Mouse (Mus musculus): Measurements from ENCODE around the gene Twf2.
"Not testable (repeated sequence)": the region's sequence is repeated elsewhere in the genome, so short reads cannot be mapped to it uniquely, and the experiment has no call there.

Twf2 gene

GRCm38 (mm10) chr9:106202819-106203636, at the start of gene Twf2:
TSS of gene Twf2 (plus strand) at chr9:106203108.
- DNase-seq (ENCODE audit: extremely low spot score) = peak; percentile 92

- no peak for DNase-seq (ENCODE audit: extremely low spot score)
These were observed 48.8 kb upstream of the Twf2 start for GRCm38 (mm10) chr9:106154106-106154505.

- peak; percentile 72 for DNase-seq (ENCODE audit: extremely low spot score)
These were observed 46.5 kb upstream of the Twf2 start for GRCm38 (mm10) chr9:106156419-106156818.

- no peak for DNase-seq (ENCODE audit: extremely low spot score)
These were observed 45.8 kb upstream of the Twf2 start for GRCm38 (mm10) chr9:106156921-106157622.

GRCm38 (mm10) chr9:106157623-106157925, 45.3 kb upstream of the Twf2 start:
- DNase-seq (ENCODE audit: extremely low spot score) = no peak

GRCm38 (mm10) chr9:106158037-106158491, 44.8 kb upstream of the Twf2 start, which contains the start of gene Glyctk:
TSS of gene Glyctk (minus strand) at chr9:106158138.
- no peak for DNase-seq (ENCODE audit: extremely low spot score)

GRCm38 (mm10) chr9:106159237-106159636, 43.7 kb upstream of the Twf2 start:
- DNase-seq (ENCODE audit: extremely low spot score) = no peak

GRCm38 (mm10) chr9:106159784-106160301, 43.1 kb upstream of the Twf2 start:
- peak; percentile 91 for DNase-seq (ENCODE audit: extremely low spot score)

- DNase-seq (ENCODE audit: extremely low spot score) = no peak
These were observed 42.5 kb upstream of the Twf2 start for GRCm38 (mm10) chr9:106160426-106160825.

- no peak for DNase-seq (ENCODE audit: extremely low spot score)
These were observed 36.2 kb upstream of the Twf2 start for GRCm38 (mm10) chr9:106166709-106167108.

- no peak for DNase-seq (ENCODE audit: extremely low spot score)
These were observed 35.7 kb upstream of the Twf2 start for GRCm38 (mm10) chr9:106167241-106167640.

GRCm38 (mm10) chr9:106167703-106168102, 35.2 kb upstream of the Twf2 start:
- no peak for DNase-seq (ENCODE audit: extremely low spot score)

GRCm38 (mm10) chr9:106169006-106169405, 33.9 kb upstream of the Twf2 start:
- DNase-seq (ENCODE audit: extremely low spot score) = not testable (repeated sequence)

- DNase-seq (ENCODE audit: extremely low spot score) = no peak
These were observed 33.0 kb upstream of the Twf2 start for GRCm38 (mm10) chr9:106169917-106170316.

- peak; percentile 97 for DNase-seq (ENCODE audit: extremely low spot score)
These were observed 32.2 kb upstream of the Twf2 start, which contains the start of gene Wdr82 for GRCm38 (mm10) chr9:106170556-106171345. TSS of gene Wdr82 (plus strand) at chr9:106170928.

GRCm38 (mm10) chr9:106171346-106172158, 31.4 kb upstream of the Twf2 start:
- DNase-seq (ENCODE audit: extremely low spot score) = peak; percentile 69

- no peak for DNase-seq (ENCODE audit: extremely low spot score)
These were observed 30.4 kb upstream of the Twf2 start for GRCm38 (mm10) chr9:106172527-106172926.

GRCm38 (mm10) chr9:106173363-106173762, 29.5 kb upstream of the Twf2 start:
- no peak for DNase-seq (ENCODE audit: extremely low spot score)

- DNase-seq (ENCODE audit: extremely low spot score) = no peak
These were observed 27.2 kb upstream of the Twf2 start for GRCm38 (mm10) chr9:106175552-106176200.

GRCm38 (mm10) chr9:106176769-106177168, 26.1 kb upstream of the Twf2 start:
- no peak for DNase-seq (ENCODE audit: extremely low spot score)
